ENCODE assay signal across 24 mouse cellular contexts in genomic region chr2:79695190-79695589, GRCm38 (mm10). TPM values are rescaled to one million over a fixed set of nuclear protein-coding genes. Genes with fewer than 3 reads are reported as not detected.
A peak's percentile ranks its signal among the peaks of the same experiment; 100 is the strongest.
DNase-seq lines count a peak whose midpoint lies in the region; ATAC-seq and TF ChIP-seq lines count a peak whose summit lies in the region.
"Had no signal": no experiment of that assay in that cellular context is flagged by ENCODE, and none has a peak within 500 bp of the region (broad histone marks: within the 10 kb centered on the region; RNA-seq: fewer than 3 reads in every experiment).

No protein-coding gene starts in this region.

- no peaks in the 10 kb centered on the region for H3K9me3 ChIP-seq in kidney, postnatal 0 days (replicated peaks; ENCODE audit: low read length)
- H3K9me3 ChIP-seq in intestine, postnatal 0 days (ENCODE audit: control insufficient read depth): no peaks in the 10 kb centered on the region
- H3K9me3 ChIP-seq: forebrain, embryonic 10.5 days; forebrain, embryonic 13.5 days; hindbrain, embryonic 12.5 days; hindbrain, embryonic 15.5 days had no signal

- 63% methylated on average over 4 of the region's 4 CpGs for WGBS in kidney, postnatal 0 days
- 46% methylated on average over 4 of the region's 4 CpGs for WGBS in intestine, postnatal 0 days
- 29% methylated on average over 4 of the region's 4 CpGs for WGBS in small intestine, adult 2 months

- H3K4me2 ChIP-seq in kidney, postnatal 0 days (ENCODE audit: low read length): no peak overlapping the region
- no peak overlapping the region for H3K4me2 ChIP-seq in intestine, postnatal 0 days (replicated peaks; ENCODE audit: low read depth)
- H3K4me2 ChIP-seq: forebrain, embryonic 13.5 days; heart, embryonic 11.5 days; hindbrain, embryonic 12.5 days; hindbrain, embryonic 15.5 days had no signal

- no peak overlapping the region for H3K9ac ChIP-seq in kidney, postnatal 0 days (ENCODE audit: low read depth, low read length)
- H3K9ac ChIP-seq in intestine, postnatal 0 days (ENCODE audit: low read depth, low read length): no peak overlapping the region
- H3K9ac ChIP-seq: forebrain, embryonic 13.5 days; hindbrain, embryonic 12.5 days; hindbrain, embryonic 15.5 days had no signal

- H3K4me3 ChIP-seq in kidney, postnatal 0 days (replicated peaks; ENCODE audit: low read depth, low read length): no peak overlapping the region
- H3K4me3 ChIP-seq in intestine, postnatal 0 days (ENCODE audit: low read depth, low read length): no peak overlapping the region
- H3K4me3 ChIP-seq in small intestine, adult 2 months (ENCODE audit: low read depth, low read length): no peak overlapping the region
- H3K4me3 ChIP-seq: forebrain, embryonic 10.5 days; forebrain, embryonic 13.5 days; gastrocnemius, adult 2 months; hindbrain, embryonic 12.5 days; hindbrain, embryonic 15.5 days had no signal

- no peak for ATAC-seq in kidney, postnatal 0 days (replicated peaks; ENCODE audit: low FRiP score, low read depth)
- peak; percentile 70 for ATAC-seq in intestine, postnatal 0 days
- ATAC-seq: forebrain, embryonic 13.5 days; forebrain, embryonic 16.5 days had no signal

- H3K27ac ChIP-seq in kidney, postnatal 0 days: no peak overlapping the region
- H3K27ac ChIP-seq in intestine, postnatal 0 days (ENCODE audit: low read depth, low read length): no peak overlapping the region
- H3K27ac ChIP-seq in small intestine, adult 2 months (ENCODE audit: insufficient read depth, low read depth, low read length): peak overlapping the region; percentile 92
- H3K27ac ChIP-seq: forebrain, embryonic 10.5 days; forebrain, embryonic 13.5 days; gastrocnemius, adult 2 months; hindbrain, embryonic 12.5 days; hindbrain, embryonic 15.5 days had no signal

- H3K4me1 ChIP-seq in kidney, postnatal 0 days (replicated peaks; ENCODE audit: insufficient read depth, low read length): no peaks in the 10 kb centered on the region
- H3K4me1 ChIP-seq in intestine, postnatal 0 days (replicated peaks; ENCODE audit: control insufficient read depth, insufficient read depth, low read length): 0 out of 2 replicates have a peak, but pooled peaks cover 3% of the 10 kb centered on the region
- peaks cover 11% of the 10 kb centered on the region for H3K4me1 ChIP-seq in small intestine, adult 2 months (ENCODE audit: control insufficient read depth, insufficient read depth, insufficient read length, low read length)
- H3K4me1 ChIP-seq: forebrain, embryonic 10.5 days; forebrain, embryonic 13.5 days; hindbrain, embryonic 12.5 days; hindbrain, embryonic 15.5 days had no signal

- no peaks in the 10 kb centered on the region for H3K27me3 ChIP-seq in kidney, postnatal 0 days (ENCODE audit: insufficient read depth, low read length)
- no peaks in the 10 kb centered on the region for H3K27me3 ChIP-seq in intestine, postnatal 0 days (replicated peaks; ENCODE audit: control insufficient read depth, insufficient read depth, low read length)
- H3K27me3 ChIP-seq in small intestine, adult 2 months (ENCODE audit: control insufficient read depth, insufficient read depth, low read length): no peaks in the 10 kb centered on the region
- H3K27me3 ChIP-seq: forebrain, embryonic 13.5 days; hindbrain, embryonic 12.5 days; hindbrain, embryonic 15.5 days had no signal

- H3K36me3 ChIP-seq in kidney, postnatal 0 days (ENCODE audit: insufficient read depth, low read length): no peaks in the 10 kb centered on the region
- no peaks in the 10 kb centered on the region for H3K36me3 ChIP-seq in intestine, postnatal 0 days (ENCODE audit: control insufficient read depth, insufficient read depth)
- no peaks in the 10 kb centered on the region for H3K36me3 ChIP-seq in small intestine, adult 2 months (ENCODE audit: control insufficient read depth, insufficient read depth, low read length)
- H3K36me3 ChIP-seq: forebrain, embryonic 10.5 days; hindbrain, embryonic 12.5 days; hindbrain, embryonic 15.5 days had no signal

- no peak for TF ChIP-seq CTCF in kidney, postnatal 0 days (IDR thresholded peaks at IDR 0.05; ENCODE audit: low read depth)
- no peak for TF ChIP-seq CTCF in intestine, postnatal 0 days (IDR thresholded peaks at IDR 0.05; ENCODE audit: low read depth)
- no peak for TF ChIP-seq CTCF in small intestine, adult 2 months (IDR thresholded peaks at IDR 0.05; ENCODE audit: extremely low read depth, insufficient read length, insufficient replicate concordance, low read depth, low read length)

- no peak for TF ChIP-seq POLR2A in small intestine, adult 2 months (IDR thresholded peaks at IDR 0.05; ENCODE audit: low read depth, low read length)

- DNase-seq in kidney, postnatal 0 days (ENCODE audit: low spot score): peak; percentile 29
- DNase-seq in kidney, adult 8-10 months: no peak
- no peak for DNase-seq in gastrocnemius, adult 18-20 months (ENCODE audit: low spot score)
- no peak for DNase-seq in lung, postnatal 4 days
- DNase-seq: adrenal gland, adult 2 months; adrenal gland, postnatal 14 days; cerebellum, adult 11-12 months; cerebellum, adult 8-10 months; cerebellum, postnatal 10 days; gastrocnemius, adult 2 months; gastrocnemius, postnatal 14 days; heart, adult 11 months had no signal

RNA-seq across cellular contexts. Expression of gene Ppp1r1c, which starts 12.4 kb away (rescaled TPM):
- 0.14 and 0.16 TPM in 2 replicates for polyA plus RNA-seq in kidney, postnatal 0 days (2015; fragmentation: Nextera tagmentation; extraction: Ambion mirVana)
- not detected in 2 replicates for polyA plus RNA-seq in intestine, postnatal 0 days (2015; fragmentation: Nextera tagmentation; extraction: Ambion mirVana)
- not detected in 2 replicates for polyA plus RNA-seq in small intestine, adult 2 months (2012; rRNA removed)
- total RNA-seq in gastrocnemius, adult 18-20 months (2021): under 1 TPM in 1 of 2 experiments, not detected in 1; 0.50 TPM
- total RNA-seq: adrenal gland, adult 2 months; adrenal gland, postnatal 14 days; ES-E14; gastrocnemius, postnatal 14 days; hematopoietic stem cell, adult 5-6 weeks had no signal
- polyA plus RNA-seq: adrenal gland, adult 2 months; forebrain, embryonic 10.5 days; forebrain, embryonic 16.5 days; heart, embryonic 11.5 days; heart, embryonic 14.5 days; heart, postnatal 0 days had no signal
